Mouse (Mus musculus) liver, adult 2 months (tissue): Measurements from ENCODE around the gene Tgtp2.

Source experiments
- CTCF ChIP-seq: fragments of 200-500 bp; IDR thresholded peaks from 2 replicates; pipeline ENCODE4 v1.5.1; 2011; ENCODE audit warnings: low read depth, low read length, control low read depth
- POLR2A ChIP-seq: fragments of 200-500 bp; IDR thresholded peaks from 2 replicates; pipeline ENCODE4 v1.6.1; 2011; ENCODE audit warnings: low read length, control low read depth; ENCODE audit not compliant: insufficient read depth; ENCODE audit errors: extremely low read depth

DNA sequence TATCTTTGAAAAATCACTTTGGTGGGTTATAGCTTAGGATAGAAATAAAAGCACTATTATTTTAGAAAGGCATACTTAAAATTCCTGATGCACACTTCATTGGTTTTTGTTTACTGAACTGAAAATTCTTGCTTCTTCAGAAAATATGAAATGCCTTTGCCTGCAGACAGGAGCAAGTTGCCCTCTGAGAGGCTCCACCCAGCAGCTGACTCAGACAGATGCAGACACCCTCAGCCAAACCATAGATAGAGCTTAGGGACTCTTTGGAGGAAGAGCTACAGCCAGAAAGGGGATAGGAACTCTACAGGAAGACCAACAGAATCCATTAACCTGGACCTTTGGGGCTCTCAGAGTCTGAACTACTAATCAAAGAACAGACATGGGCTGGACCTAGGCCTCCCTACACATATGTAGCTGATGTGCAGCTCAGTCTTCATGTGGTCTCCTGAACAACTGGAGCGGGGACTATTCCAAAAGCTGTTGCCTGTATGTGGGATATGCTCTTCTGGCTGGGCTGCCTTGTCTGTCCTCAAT, 28.1 kb upstream of the Tgtp2 start:
- no peak for TF ChIP-seq CTCF
- TF ChIP-seq POLR2A: no peak
